Mouse (Mus musculus): ENCODE data around the gene Sumf1.
A peak's percentile ranks its signal among the peaks of the same experiment; 100 is the strongest.

The Sumf1 gene

GRCm38 (mm10) chr6:108145241-108145640 is 40.1 kb downstream of the Sumf1 start:
- DNase-seq, result no peak

- no peak for DNase-seq
Observed at GRCm38 (mm10) chr6:108142796-108143195, 42.6 kb downstream of the Sumf1 start.

GRCm38 (mm10) chr6:108140722-108141490 is 44.5 kb downstream of the Sumf1 start:
- peak in 1 of 2 experiments; percentile 4 for DNase-seq

- DNase-seq, result no peak
Observed at GRCm38 (mm10) chr6:108137031-108137430, 48.4 kb downstream of the Sumf1 start.

GRCm38 (mm10) chr6:108136286-108136685 is 49.1 kb downstream of the Sumf1 start:
- no peak for DNase-seq

GRCm38 (mm10) chr6:108132268-108132935 is 53.0 kb downstream of the Sumf1 start:
- DNase-seq, result no peak

GRCm38 (mm10) chr6:108130718-108131117 is 54.7 kb downstream of the Sumf1 start:
- no peak for DNase-seq

- DNase-seq, result no peak
Observed at GRCm38 (mm10) chr6:108126631-108127030, 58.8 kb downstream of the Sumf1 start.

- no peak for DNase-seq
Observed at GRCm38 (mm10) chr6:108125474-108125873, 59.9 kb downstream of the Sumf1 start.

GRCm38 (mm10) chr6:108117881-108118280 is 67.5 kb downstream of the Sumf1 start:
- DNase-seq, result no peak

GRCm38 (mm10) chr6:108114971-108115370 is 70.4 kb downstream of the Sumf1 start:
- no peak for DNase-seq

GRCm38 (mm10) chr6:108111693-108112092 is 73.7 kb downstream of the Sumf1 start:
- DNase-seq, result no peak

- DNase-seq, result no peak
Observed at GRCm38 (mm10) chr6:108110336-108110735, 75.0 kb downstream of the Sumf1 start.

- DNase-seq, result no peak
Observed at GRCm38 (mm10) chr6:108107376-108107775, 78.0 kb downstream of the Sumf1 start.

GRCm38 (mm10) chr6:108101936-108102830 is 83.2 kb downstream of the Sumf1 start:
- DNase-seq, result peak; percentile 64 to 77

GRCm38 (mm10) chr6:108098846-108099217 is 86.5 kb downstream of the Sumf1 start:
- no peak for DNase-seq

- DNase-seq, result peak; percentile 69 to 81
Observed at GRCm38 (mm10) chr6:108098171-108098845, 87.1 kb downstream of the Sumf1 start.

GRCm38 (mm10) chr6:108095445-108095844 is 89.9 kb downstream of the Sumf1 start:
- no peak for DNase-seq

GRCm38 (mm10) chr6:108093449-108093848 is 91.9 kb downstream of the Sumf1 start:
- no peak for DNase-seq

GRCm38 (mm10) chr6:108092646-108093045 is 92.7 kb downstream of the Sumf1 start:
- no peak for DNase-seq

- no peak for DNase-seq
Observed at GRCm38 (mm10) chr6:108091296-108091695, 94.1 kb downstream of the Sumf1 start.

GRCm38 (mm10) chr6:108075857-108076256 is 109.5 kb downstream of the Sumf1 start:
- no peak for DNase-seq

- DNase-seq, result no peak
Observed at GRCm38 (mm10) chr6:108074624-108075023, 110.8 kb downstream of the Sumf1 start.
